Mouse (Mus musculus) heart, postnatal 4 days (tissue): ENCODE measurements around the gene Atox1. TPM values are rescaled to one million over a fixed set of nuclear protein-coding genes. Genes with fewer than 3 reads are reported as not detected.

ENCODE experiments used
- DNase-seq: peaks from one replicate; pipeline ENCODE4 v3.0.0; 2021
- microRNA-seq, 2 experiments: library from miRNA; unstranded; fragments of <30 nt; microRNA quantifications; one replicate each; pipeline ENCODE4 v1.2.0; 2021 to 2022
- total RNA-seq, 2 experiments: library from RNA; stranded (reverse); gene quantifications; 2 replicates each; pipeline ENCODE4 v1.2.3; 2021

The Atox1 gene
- total RNA-seq, 2 experiments from 2014 or later = 146 to 150 TPM

DNA sequence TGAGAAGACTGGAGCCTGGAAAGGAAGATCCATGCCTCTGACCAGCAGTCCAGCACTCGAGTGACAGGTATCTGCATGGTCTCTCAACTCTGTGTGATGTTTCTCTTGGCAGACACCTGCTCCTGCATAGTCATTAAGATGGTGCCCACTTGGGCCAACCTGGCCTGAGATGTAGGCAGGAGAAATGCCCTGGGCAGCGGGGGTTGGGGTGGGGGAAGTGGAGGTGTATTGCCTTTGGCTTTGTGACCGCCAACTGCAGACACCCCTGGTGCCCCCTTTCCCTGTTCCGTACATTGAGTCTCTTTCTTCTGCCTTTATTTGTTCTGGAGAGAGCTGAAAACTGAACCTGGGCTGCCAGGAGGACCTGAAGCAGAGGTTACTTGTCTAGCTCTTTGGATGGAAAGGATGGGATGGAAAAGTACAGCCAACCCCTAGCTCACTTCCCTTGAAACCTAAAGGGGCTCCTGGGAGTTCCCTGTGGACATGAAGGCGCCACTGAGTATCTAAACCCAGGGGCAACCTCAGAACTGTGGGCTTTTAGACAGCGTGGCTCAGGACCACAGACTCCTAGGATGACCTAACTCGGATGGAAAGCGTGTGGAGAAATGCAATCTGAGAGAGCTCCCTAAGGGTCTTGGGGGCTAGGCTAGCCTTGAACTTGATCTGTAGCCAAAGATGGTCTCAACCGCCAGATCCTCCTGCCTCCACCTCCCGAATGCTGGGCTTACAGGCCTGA lies 48.2 kb downstream of the Atox1 start:
- no peak for DNase-seq

DNA sequence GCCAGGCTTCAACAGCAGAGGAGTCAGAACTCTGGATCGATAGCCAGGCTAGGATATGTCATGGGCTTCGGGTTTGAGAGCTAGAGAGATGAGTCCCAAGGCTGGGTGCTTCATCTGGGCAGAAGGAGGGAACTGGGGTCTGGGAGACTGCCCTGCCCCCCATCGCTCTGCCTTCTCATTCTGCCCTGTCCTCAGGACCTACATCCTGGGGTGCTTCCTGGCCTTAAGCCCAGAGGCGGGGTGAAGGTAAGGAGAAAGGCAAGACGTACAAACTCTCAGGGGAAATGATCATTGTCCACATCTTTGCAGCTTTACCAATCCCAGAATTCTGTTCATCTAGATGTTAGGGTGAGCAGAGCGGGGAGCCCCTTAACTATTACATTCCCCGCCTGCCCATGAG lies 49.0 kb downstream of the Atox1 start:
- DNase-seq = no peak

- DNase-seq = no peak
Observed at GRCm38 (mm10) chr11:55410502-55410901, 50.5 kb downstream of the Atox1 start.

DNA sequence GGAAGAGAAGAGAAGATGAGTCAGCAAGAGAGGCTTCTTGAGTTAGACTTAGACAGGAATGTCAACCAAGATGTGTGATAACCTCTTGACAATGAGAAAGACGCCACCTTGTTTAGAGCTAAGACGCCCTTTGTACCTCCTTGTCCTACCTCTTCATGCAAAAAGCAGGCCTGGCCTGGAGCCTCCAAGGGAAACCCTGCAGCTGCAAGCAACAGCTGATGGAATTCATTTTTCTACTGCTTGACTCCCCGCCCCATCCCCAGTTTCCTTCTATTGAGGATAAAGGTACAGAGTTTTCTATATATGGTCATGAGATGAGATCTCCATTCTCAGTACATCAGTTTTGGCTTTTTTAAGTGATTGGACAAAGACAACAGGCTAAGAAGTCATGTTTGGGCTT lies 51.0 kb downstream of the Atox1 start:
- no peak for DNase-seq

GRCm38 (mm10) chr11:55407133-55407532 lies 53.9 kb downstream of the Atox1 start:
- DNase-seq = no peak

GRCm38 (mm10) chr11:55405601-55406469 lies 55.2 kb downstream of the Atox1 start:
- DNase-seq = peak; percentile 57

- no peak for DNase-seq
Observed at GRCm38 (mm10) chr11:55404659-55405457, 56.2 kb downstream of the Atox1 start.

- DNase-seq = no peak
Observed at GRCm38 (mm10) chr11:55400863-55401262, 60.2 kb downstream of the Atox1 start.

DNA sequence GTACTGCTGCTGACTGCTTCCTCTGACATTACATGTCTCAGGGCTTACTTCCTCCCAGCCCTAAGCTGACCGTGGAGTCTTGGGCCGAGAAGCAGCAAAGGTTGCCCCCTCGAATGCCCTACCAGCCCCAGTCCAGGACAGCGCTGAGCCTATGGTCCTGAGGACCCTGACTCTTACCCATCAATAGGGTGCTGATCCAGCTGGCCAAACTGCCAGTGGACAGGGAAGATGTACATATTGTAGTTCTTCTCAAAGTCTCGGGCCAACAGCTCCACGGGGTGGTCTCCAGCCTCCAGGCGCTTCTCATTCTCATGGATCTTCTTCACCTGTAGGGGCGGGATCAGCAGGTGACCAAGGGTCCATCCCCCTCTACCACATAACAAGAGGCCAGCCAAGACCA lies 62.7 kb downstream of the Atox1 start:
- no peak for DNase-seq

DNA sequence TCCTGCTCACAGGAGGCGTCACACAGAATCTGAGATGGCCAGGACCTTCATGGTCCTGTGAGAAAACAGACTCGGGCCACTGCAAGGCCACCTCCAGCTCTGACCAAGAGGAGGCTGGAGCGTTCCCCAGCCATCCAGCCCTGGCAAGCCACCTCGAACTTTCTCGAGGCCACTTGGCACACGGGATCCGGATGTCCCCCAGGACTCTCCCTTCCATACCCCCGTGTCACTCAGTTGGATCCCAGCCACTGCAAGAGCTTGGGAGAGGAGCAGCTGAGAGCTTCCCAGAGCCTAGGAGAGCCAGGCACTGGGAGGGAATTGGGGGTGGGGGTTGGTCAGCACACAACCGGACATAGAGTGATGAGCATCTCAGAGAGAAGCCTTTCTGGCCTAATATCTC lies 63.6 kb downstream of the Atox1 start:
- DNase-seq = peak; percentile 67

DNA sequence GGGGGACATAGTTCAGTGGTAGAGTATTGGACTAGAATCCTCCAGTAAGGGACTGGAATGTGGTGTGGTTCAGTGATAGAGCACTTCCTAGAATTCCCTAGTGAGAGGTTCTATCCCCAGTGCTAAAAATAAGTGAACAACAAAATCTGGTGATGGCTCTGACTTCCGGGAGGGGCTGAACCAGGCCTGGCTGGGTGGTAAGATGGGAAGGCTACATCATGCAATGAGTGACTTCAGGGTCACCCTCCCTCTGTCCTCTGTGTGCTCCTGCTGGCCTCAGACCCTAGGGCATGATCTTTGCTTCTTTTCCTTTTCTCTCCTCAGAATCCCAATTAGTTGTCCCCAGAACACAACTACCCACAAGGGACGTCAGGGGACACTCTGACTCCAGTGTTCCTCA lies 64.0 kb downstream of the Atox1 start:
- no peak for DNase-seq

Small RNAs within 50 kb of the gene (microRNA-seq; reads per million reads assigned to microRNA genes)
- 0 to 0.61 reads per million in 2 experiments for gene Mir7652

Other genes starting within 250 kb of the Atox1 start
- under 1 TPM; 0.05 to 0.07 TPM for gene Fat2, start 124.7 kb downstream of the Atox1 start, total RNA-seq
- gene Sparc, start 38.1 kb downstream of the Atox1 start, total RNA-seq = 1,000 to 10,000 TPM; 1,405 to 1,430 TPM
- 10 to 100 TPM; 62.6 to 62.9 TPM for gene G3bp1, start 8.4 kb upstream of the Atox1 start, total RNA-seq
- gene Glra1, start 147.0 kb upstream of the Atox1 start, total RNA-seq = not detected